Mouse (Mus musculus) forebrain, embryonic 10.5 days (tissue): ENCODE data around the gene Tmem109. TPM values are rescaled to one million over a fixed set of nuclear protein-coding genes. Genes with fewer than 3 reads are reported as not detected.
A peak's percentile ranks its signal among the peaks of the same experiment; 100 is the strongest.

ENCODE experiments used
- DNase-seq: peaks from one replicate; pipeline ENCODE4 v3.0.0-alpha.2; 2017; ENCODE audit warnings: low spot score; ENCODE audit errors: extremely low spot score
- H3K27ac ChIP-seq: fragments of 300-500 bp; sonication (generic); 2 replicates; pipeline ENCODE4 v1.5.1; 2016; ENCODE audit warnings: mild to moderate bottlenecking
- H3K27me3 ChIP-seq: fragments of 300-500 bp; sonication (generic); 2 replicates; pipeline ENCODE4 v1.6.1; 2016; ENCODE audit warnings: mild to moderate bottlenecking; ENCODE audit not compliant: poor library complexity, severe bottlenecking
- H3K36me3 ChIP-seq: fragments of 300-500 bp; sonication (generic); replicated peaks from 2 replicates; pipeline ENCODE4 v1.6.1; 2016; ENCODE audit warnings: mild to moderate bottlenecking, moderate library complexity
- H3K4me1 ChIP-seq: fragments of 300-500 bp; sonication (generic); 2 replicates; pipeline ENCODE4 v1.6.1; 2016
- H3K4me3 ChIP-seq: fragments of 300-500 bp; sonication (generic); 2 replicates; pipeline ENCODE4 v1.5.1; 2016; ENCODE audit warnings: mild to moderate bottlenecking, moderate library complexity
- H3K9me3 ChIP-seq: fragments of 300-500 bp; sonication (generic); 2 replicates; pipeline ENCODE4 v1.6.1; 2016; ENCODE audit warnings: mild to moderate bottlenecking, moderate library complexity
- WGBS: fragments of 180-500 bp; shearing (Covaris S2); methylation state at CpG from one replicate; pipeline ENCODE4 v1.1.7; 2016; 5-methylcytosine and 5-hydroxymethylcytosine counted together
- polyA plus RNA-seq: library from polyadenylated mRNA; unstranded; fragments of >200 nt; fragmentation: Nextera tagmentation; extraction: Ambion mirVana; gene quantifications from 2 replicates; pipeline ENCODE4 v1.2.1, GENCODE M21; 2016

Gene Tmem109
- 51.4 and 53.8 TPM in 2 replicates for polyA plus RNA-seq

- Histone ChIP-seq H3K9me3 (peaks cover 16% of the 10 kb centered on the region), H3K4me3 (peak within 1 kb of the TSS; percentile 60), H3K27ac (peak within 1 kb of the TSS; percentile 95), H3K36me3 (peaks cover 24% of the 10 kb centered on the region), H3K27me3 (no peaks in the 10 kb centered on the region), H3K4me1 (peaks cover 27% of the 10 kb centered on the region)
- peak; percentile 97 for DNase-seq
- WGBS: under 1% methylated on average over 49 of the region's 49 CpGs
Measured at GRCm38 (mm10) chr19:10881426-10882154, at the start of gene Tmem109. TSS of gene Tmem109 (minus strand) at chr19:10882001.

GRCm38 (mm10) chr19:10930641-10931040 is 48.8 kb upstream of the Tmem109 start:
- Histone ChIP-seq H3K27ac (no peak overlapping the region), H3K4me1 (peaks cover 28% of the 10 kb centered on the region), H3K27me3 (no peaks in the 10 kb centered on the region), H3K36me3 (no peaks in the 10 kb centered on the region), H3K9me3 (no peaks in the 10 kb centered on the region), H3K4me3 (no peak overlapping the region)
- DNase-seq: no peak
- 84% methylated on average over 2 of the region's 2 CpGs for WGBS

- Histone ChIP-seq H3K36me3 (no peaks in the 10 kb centered on the region), H3K4me3 (no peak overlapping the region), H3K9me3 (no peaks in the 10 kb centered on the region), H3K27ac (peak overlapping the region; percentile 81), H3K27me3 (no peaks in the 10 kb centered on the region), H3K4me1 (peaks cover 23% of the 10 kb centered on the region)
- WGBS: 51% methylated on average over 4 of the region's 4 CpGs
- no peak for DNase-seq
Measured at GRCm38 (mm10) chr19:10926666-10927065, 44.9 kb upstream of the Tmem109 start.

- H3K36me3 ChIP-seq: no peaks in the 10 kb centered on the region
- H3K4me3 ChIP-seq: no peak overlapping the region
- H3K27ac ChIP-seq: peak overlapping the region; percentile 81
- no peaks in the 10 kb centered on the region for H3K9me3 ChIP-seq
- H3K4me1 ChIP-seq: peaks cover 23% of the 10 kb centered on the region
- 31% methylated on average over 6 of the region's 6 CpGs for WGBS
- no peaks in the 10 kb centered on the region for H3K27me3 ChIP-seq
- DNase-seq: no peak
Measured at GRCm38 (mm10) chr19:10926123-10926621, 44.4 kb upstream of the Tmem109 start.

GRCm38 (mm10) chr19:10924220-10924619 is 42.4 kb upstream of the Tmem109 start:
- H3K36me3 ChIP-seq: no peaks in the 10 kb centered on the region
- peaks cover 23% of the 10 kb centered on the region for H3K4me1 ChIP-seq
- WGBS: 70% methylated on average over 4 of the region's 4 CpGs
- no peaks in the 10 kb centered on the region for H3K27me3 ChIP-seq
- no peak overlapping the region for H3K27ac ChIP-seq
- DNase-seq: no peak
- no peaks in the 10 kb centered on the region for H3K9me3 ChIP-seq
- H3K4me3 ChIP-seq: no peak overlapping the region

- WGBS: 78% methylated on average over 3 of the region's 3 CpGs
- Histone ChIP-seq H3K27me3 (no peaks in the 10 kb centered on the region), H3K27ac (no peak overlapping the region), H3K9me3 (no peaks in the 10 kb centered on the region), H3K4me3 (no peak overlapping the region), H3K4me1 (peaks cover 12% of the 10 kb centered on the region), H3K36me3 (no peaks in the 10 kb centered on the region)
- DNase-seq: no peak
Measured at GRCm38 (mm10) chr19:10921058-10921457, 39.3 kb upstream of the Tmem109 start.

- Histone ChIP-seq H3K9me3 (no peaks in the 10 kb centered on the region), H3K4me1 (peaks cover 6% of the 10 kb centered on the region), H3K4me3 (no peak within 1 kb of the TSS), H3K36me3 (no peaks in the 10 kb centered on the region), H3K27me3 (no peaks in the 10 kb centered on the region), H3K27ac (no peak within 1 kb of the TSS)
- WGBS: 65% methylated on average over 2 of the region's 2 CpGs
- DNase-seq: no peak
Measured at GRCm38 (mm10) chr19:10920532-10920931, 38.7 kb upstream of the Tmem109 start, which contains the start of gene Zp1. TSS of gene Zp1 (minus strand) at chr19:10920632.

- WGBS: 92% methylated on average over 10 of the region's 10 CpGs
Measured at GRCm38 (mm10) chr19:10918321-10918991, 36.7 kb upstream of the Tmem109 start.

GRCm38 (mm10) chr19:10916506-10916905 is 34.7 kb upstream of the Tmem109 start:
- no peak for DNase-seq
- no peaks in the 10 kb centered on the region for H3K36me3 ChIP-seq
- no peaks in the 10 kb centered on the region for H3K27me3 ChIP-seq
- no peaks in the 10 kb centered on the region for H3K9me3 ChIP-seq
- H3K4me3 ChIP-seq: no peak overlapping the region
- 73% methylated on average over 5 of the region's 5 CpGs for WGBS
- H3K27ac ChIP-seq: no peak overlapping the region
- no peaks in the 10 kb centered on the region for H3K4me1 ChIP-seq

More at GRCm38 (mm10) chr19:10918321-10918991, 36.7 kb upstream of the Tmem109 start:
- Histone ChIP-seq H3K27ac (no peak overlapping the region), H3K9me3 (no peaks in the 10 kb centered on the region), H3K4me3 (no peak overlapping the region), H3K4me1 (no peaks in the 10 kb centered on the region), H3K27me3 (no peaks in the 10 kb centered on the region), H3K36me3 (no peaks in the 10 kb centered on the region)
- no peak for DNase-seq

GRCm38 (mm10) chr19:10914870-10915269 is 33.1 kb upstream of the Tmem109 start:
- H3K27ac ChIP-seq: no peak overlapping the region
- H3K36me3 ChIP-seq: no peaks in the 10 kb centered on the region
- WGBS: 80% methylated on average over 2 of the region's 2 CpGs
- no peak overlapping the region for H3K4me3 ChIP-seq
- no peak for DNase-seq
- no peaks in the 10 kb centered on the region for H3K4me1 ChIP-seq
- H3K9me3 ChIP-seq: no peaks in the 10 kb centered on the region
- H3K27me3 ChIP-seq: no peaks in the 10 kb centered on the region

- DNase-seq: no peak
- Histone ChIP-seq H3K27me3 (no peaks in the 10 kb centered on the region), H3K4me3 (no peak overlapping the region), H3K36me3 (peaks cover under 1% of the 10 kb centered on the region; the same call in 1 of the 2 replicates), H3K4me1 (no peaks in the 10 kb centered on the region), H3K27ac (no peak overlapping the region), H3K9me3 (no peaks in the 10 kb centered on the region)
- WGBS: 81% methylated on average over 7 of the region's 7 CpGs
Measured at GRCm38 (mm10) chr19:10914291-10914690, 32.5 kb upstream of the Tmem109 start.

GRCm38 (mm10) chr19:10909087-10909721 is 27.4 kb upstream of the Tmem109 start:
- H3K4me3 ChIP-seq: no peak overlapping the region

More at GRCm38 (mm10) chr19:10909087-10909721, 27.4 kb upstream of the Tmem109 start:
- WGBS: 90% methylated on average over 6 of the region's 6 CpGs
- Histone ChIP-seq H3K9me3 (no peaks in the 10 kb centered on the region), H3K27ac (no peak overlapping the region), H3K36me3 (peaks cover 50% of the 10 kb centered on the region), H3K27me3 (no peaks in the 10 kb centered on the region), H3K4me1 (no peaks in the 10 kb centered on the region)
- DNase-seq: no peak
